Mouse (Mus musculus) brain, embryonic 14.5 days (tissue): ENCODE measurements at regions not wholly inside any gene's neighbourhood (a gene's known extent, or its start where the extent isn't known, plus 50 kb on each side); places are given as distances from the start of the nearest gene placed in this dataset.

Source experiments
- CTCF ChIP-seq: fragments of 200-500 bp; IDR thresholded peaks from 2 replicates; pipeline ENCODE4 v1.5.1; 2012; ENCODE audit warnings: inconsistent platforms, mild to moderate bottlenecking, moderate library complexity, borderline replicate concordance; ENCODE audit not compliant: insufficient read depth, insufficient read length; ENCODE audit errors: extremely low read depth
- POLR2A ChIP-seq: fragments of 200-500 bp; IDR thresholded peaks from 2 replicates; pipeline ENCODE4 v1.6.1; 2012; ENCODE audit warnings: mild to moderate bottlenecking, inconsistent platforms, borderline replicate concordance; ENCODE audit not compliant: poor library complexity, insufficient read depth, insufficient read length, severe bottlenecking; ENCODE audit errors: extremely low read depth

GRCm38 (mm10) chr9:61021810-61022209, 227.5 kb downstream of the Uaca start:
- TF ChIP-seq CTCF (no peak), POLR2A (no peak)
